Mouse (Mus musculus): ENCODE measurements at regions not wholly inside any gene's neighbourhood (a gene's known extent, or its start where the extent isn't known, plus 50 kb on each side); places are given as distances from the start of the nearest gene placed in this dataset.
A peak's percentile ranks its signal among the peaks of the same experiment; 100 is the strongest.
"Not testable (repeated sequence)": the region's sequence is repeated elsewhere in the genome, so short reads cannot be mapped to it uniquely, and the experiment has no call there.

GRCm38 (mm10) chr1:140903747-140904146 is 657.8 kb downstream of the Kcnt2 start:
- not testable (repeated sequence) for DNase-seq (ENCODE audit: low read depth, low spot score)

GRCm38 (mm10) chr1:140913566-140913965 is 667.6 kb downstream of the Kcnt2 start:
- DNase-seq (ENCODE audit: low read depth, low spot score), result no peak

- peak; percentile 2 for DNase-seq (ENCODE audit: low read depth, low spot score)
Observed at GRCm38 (mm10) chr1:140940348-140940747, 694.4 kb downstream of the Kcnt2 start.

- DNase-seq (ENCODE audit: low read depth, low spot score), result no peak
Observed at GRCm38 (mm10) chr1:140958856-140959255, 712.9 kb downstream of the Kcnt2 start.

GRCm38 (mm10) chr1:141001821-141002220 is 755.9 kb downstream of the Kcnt2 start:
- DNase-seq (ENCODE audit: low read depth, low spot score), result no peak
